Mouse (Mus musculus) heart, postnatal 25 days (tissue): Measurements from ENCODE around the gene Krt1. TPM values are rescaled to one million over a fixed set of nuclear protein-coding genes. Genes with fewer than 3 reads are reported as not detected.

Source experiments
- DNase-seq: peaks from one replicate; pipeline ENCODE4 v3.0.0; 2022; ENCODE audit warnings: low spot score
- intact Hi-C: fragments of 180-260 bp; cut with DNase I; formaldehyde crosslinking; loops from one replicate; pipeline ENCODE4 v1.15.1; 2025
- total RNA-seq, 2 experiments: library from RNA; stranded (reverse); gene quantifications; 2 replicates each; pipeline ENCODE4 v1.2.3; 2021

Gene Krt1
- total RNA-seq = not detected

DNA sequence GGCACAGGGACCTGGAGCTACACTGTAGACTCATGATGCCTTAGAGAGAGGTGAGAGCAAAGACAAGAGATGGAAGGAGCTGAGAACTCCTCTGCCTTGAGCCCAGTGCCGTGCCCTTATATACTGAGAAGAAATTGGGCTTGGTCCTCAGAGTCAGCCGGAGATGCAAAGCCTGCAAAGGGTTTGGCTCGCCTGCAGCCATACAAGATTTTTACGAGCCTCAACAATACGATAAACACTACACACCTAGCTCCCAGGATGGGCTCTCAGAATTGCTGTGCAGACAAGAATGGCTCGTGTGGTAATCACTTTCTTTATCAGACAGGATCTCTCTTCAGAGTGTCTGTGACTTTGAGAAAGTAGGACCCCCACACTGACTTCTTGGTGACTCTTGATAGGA is at the start of gene Krt1:
TSS of gene Krt1 (minus strand) at position 101 of the 400 bp plus-strand sequence.
- no peak for DNase-seq
- intact Hi-C loops = no loop called here

DNA sequence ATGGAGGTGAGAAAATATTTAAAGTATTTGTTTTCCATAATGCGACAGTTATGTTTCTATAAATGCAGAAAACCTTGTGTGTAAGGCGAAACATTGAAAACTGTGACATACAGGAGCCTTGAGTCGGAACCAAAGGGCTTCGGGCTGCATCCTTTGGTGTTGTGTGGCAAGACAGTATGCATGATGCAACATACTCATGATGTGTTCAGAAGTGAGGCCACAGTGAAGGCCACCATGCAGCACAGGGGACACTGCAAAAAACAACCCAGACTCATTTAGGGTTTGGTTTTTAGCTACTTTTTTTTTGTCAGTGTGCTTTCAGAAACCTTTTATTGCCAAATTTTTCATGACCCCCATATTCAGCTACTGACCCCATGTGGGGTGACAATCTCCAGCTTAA is 44.6 kb upstream of the Krt1 start:
- DNase-seq = no peak
- intact Hi-C loops = no loop called here

DNA sequence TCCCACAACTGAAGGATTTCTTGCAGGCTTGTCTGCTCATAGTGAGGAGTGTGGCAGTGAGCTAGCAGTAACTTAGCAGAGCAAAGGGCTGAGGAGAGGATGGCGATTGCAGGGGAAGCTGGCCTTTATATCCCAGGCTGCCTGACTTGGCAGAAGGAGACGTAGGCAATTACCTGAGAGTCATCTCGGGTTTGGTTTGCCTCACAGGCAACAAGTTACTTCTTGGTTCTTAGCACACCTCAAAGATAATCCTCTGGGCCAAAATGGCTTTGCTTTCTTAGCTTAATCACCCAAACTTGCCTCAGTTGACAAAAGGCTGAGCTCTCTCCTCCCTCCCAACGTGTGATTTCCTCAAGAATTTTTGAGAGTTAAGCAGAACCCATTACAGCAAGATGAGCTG is 42.2 kb upstream of the Krt1 start, which contains the start of gene Krt76:
TSS of gene Krt76 (minus strand) at position 101 of the 400 bp plus-strand sequence.
- intact Hi-C loops = no loop called here
- no peak for DNase-seq

DNA sequence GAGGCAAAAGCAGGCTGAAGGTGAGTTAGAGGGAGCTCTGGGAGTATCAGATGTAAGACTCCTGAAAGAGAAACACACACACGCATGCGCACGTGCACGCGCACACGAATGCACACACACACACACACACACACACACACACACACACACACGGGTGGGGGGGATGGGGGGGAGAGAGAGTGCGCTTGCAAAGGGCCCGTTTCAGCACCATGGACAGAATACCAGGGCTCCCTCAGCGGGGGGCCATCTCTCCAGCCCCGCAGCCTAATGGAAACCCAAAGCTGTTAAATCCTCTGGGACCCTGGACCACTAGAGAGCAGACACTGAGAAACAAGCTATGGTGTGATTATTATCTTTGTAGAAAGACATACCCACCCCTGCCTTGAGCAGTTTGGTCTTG is 29.2 kb upstream of the Krt1 start:
- DNase-seq = no peak
- intact Hi-C loops = no loop called here

DNA sequence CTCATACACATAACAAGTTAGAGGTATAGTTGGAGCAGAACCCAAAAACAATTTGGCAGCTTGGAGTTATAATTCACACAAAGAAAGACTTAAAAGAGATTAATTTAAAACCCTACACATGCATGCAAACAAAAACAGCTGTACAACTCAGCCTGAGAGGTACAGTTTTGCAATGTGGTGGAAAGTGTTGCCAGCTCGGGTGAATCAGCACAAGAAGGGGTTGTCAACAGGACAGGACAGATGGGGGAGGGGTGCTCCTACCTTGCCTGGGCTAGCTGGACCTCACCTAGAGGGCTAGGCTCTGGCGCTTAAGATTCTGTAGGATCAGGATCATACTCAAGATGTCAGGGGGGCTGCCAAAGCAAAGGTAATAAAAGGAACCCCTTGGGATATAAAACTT is 27.4 kb upstream of the Krt1 start:
- intact Hi-C loops = no loop called here
- DNase-seq = no peak

DNA sequence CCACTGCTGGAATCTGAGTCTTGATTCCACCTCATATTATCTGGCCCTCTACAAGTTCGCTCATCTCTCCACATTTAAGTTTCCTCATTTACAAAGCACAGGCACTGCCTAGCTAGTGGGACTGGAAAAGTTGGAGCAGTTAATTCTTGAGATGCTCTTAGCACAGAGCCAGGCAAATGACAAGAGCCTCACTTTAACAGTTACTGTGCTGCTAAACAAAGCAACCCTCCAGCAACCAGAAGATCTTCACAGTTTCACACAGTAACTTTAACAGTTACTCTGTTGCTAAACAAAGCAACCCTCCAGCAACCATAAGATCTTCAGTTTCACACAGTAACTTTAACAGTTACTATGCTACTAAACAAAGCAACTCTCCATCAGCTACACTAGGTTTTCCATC is 23.8 kb upstream of the Krt1 start:
- DNase-seq = no peak
- intact Hi-C loops = no loop called here

DNA sequence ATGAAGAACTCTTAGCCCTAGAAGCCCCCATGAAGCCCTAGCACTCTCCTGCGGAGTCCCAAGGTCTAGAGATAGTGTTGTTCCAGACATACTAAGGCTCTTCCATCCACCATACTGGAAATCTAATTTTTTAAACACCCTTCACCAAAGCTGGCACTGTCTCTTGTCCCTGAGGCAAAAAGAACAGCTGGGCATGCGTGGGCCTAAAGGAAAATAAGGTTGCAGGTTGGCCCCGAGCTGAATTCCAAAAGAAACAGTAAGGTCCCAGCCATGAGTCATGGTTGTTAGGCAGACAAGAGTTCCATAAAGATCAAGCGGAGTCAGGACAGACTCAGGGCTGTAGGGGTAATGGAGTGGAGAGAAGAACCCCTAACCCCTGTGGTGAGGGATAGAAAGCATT is 22.6 kb upstream of the Krt1 start:
- intact Hi-C loops = no loop called here
- no peak for DNase-seq

DNA sequence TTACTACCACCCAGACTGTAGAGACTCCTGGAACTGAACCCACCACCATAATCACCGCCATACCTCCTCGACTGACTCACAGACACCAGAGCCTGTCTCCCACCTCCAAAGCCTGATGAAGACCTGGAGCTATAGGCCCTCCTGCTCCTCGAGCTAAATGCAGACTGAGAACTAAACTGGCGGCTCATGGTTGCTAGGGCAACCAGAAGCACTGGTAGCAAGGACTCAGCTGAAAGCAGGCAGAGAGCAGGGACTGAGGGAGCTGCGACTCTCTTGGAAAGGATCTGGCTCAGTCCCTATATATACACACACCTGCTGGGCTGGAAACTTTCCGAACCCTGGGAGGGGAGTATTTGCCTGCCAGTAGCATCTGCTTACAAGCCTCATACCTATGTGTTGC is 18.8 kb upstream of the Krt1 start, which contains the start of gene Krt77:
TSS of gene Krt77 (minus strand) at position 275 of the 400 bp plus-strand sequence.
- intact Hi-C loops = loop anchor here (5.0 kb wide), 1 partner anchor 88 kb away; no protein-coding TSS in a partner anchor
- no peak for DNase-seq

DNA sequence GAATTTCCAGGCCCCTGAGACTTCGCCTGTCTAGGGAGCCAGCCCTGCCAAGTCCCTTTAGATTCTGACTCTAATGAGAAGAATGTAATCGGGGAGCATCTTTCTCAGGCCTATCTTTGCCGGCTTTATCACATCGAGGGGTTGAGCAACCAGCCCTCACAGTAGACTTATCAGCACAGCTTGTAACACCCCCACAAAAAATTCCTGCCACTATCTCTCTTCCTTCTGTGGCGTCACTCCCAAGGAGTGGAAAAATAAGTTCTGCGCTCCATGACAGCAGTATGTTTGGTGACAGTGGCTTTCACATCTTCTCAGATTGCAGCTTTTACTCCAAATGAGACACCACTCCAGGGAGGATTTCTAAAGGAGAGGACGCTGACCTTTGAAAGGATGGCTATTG is 16.2 kb upstream of the Krt1 start:
- intact Hi-C loops = loop anchor here (5.0 kb wide), 1 partner anchor 91 kb away; no protein-coding TSS in a partner anchor
- no peak for DNase-seq

DNA sequence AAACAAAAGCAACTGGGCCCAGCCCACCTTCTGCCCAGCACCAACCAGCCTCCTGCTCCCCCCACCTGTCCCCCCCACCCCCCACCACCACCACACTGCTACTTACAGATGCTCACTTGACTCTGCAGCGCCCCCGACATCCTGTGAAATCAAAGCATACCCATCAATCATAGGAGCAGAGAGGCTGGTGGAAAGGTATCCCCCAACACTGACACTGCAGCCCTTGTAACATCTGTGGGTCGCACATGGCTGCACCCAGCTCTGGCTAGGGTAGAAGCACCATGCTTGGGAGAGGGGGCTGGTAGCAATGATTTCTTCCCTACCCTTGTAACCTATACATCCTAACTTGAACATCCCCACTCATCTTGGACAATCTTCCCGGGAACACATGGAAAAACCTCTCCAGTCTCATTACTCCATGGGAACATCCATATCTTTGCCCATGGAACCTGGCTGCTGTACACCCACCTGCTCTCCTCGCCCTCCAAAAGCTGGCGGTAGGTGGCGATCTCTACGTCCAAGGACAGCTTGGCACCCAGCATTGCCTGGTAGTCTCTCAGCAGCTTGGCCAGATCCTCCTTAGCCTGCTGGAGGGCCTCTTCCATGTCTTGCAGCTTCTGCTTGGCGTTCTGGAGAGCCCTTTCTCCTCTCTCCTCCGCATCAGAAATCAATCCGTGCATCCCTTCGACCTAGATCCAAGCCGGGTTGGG is 10.0 kb upstream of the Krt1 start:
- no peak for DNase-seq
- intact Hi-C loops = no loop called here

DNA sequence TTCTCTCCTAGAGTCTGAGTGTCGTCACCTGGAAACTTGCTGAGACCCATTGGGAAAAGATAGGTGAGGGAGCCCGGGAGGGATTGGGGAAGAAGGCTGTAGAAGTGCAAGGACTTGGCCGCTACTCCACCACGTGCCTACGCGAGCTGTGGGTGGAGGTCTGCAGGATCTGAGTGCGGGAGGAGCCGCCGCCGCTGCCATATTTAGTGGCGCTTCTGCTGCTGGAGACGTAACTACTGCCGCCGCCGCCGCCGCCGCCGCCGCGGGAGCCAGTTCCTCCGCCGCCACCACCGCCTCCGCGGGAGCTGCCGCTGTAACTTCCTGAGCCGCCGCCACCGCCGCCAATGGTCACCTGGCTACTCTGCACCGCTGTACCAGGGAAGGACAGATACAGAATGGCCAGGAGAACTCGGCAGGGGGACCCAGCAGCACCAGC is 9.2 kb upstream of the Krt1 start:
- intact Hi-C loops = no loop called here
- no peak for DNase-seq

DNA sequence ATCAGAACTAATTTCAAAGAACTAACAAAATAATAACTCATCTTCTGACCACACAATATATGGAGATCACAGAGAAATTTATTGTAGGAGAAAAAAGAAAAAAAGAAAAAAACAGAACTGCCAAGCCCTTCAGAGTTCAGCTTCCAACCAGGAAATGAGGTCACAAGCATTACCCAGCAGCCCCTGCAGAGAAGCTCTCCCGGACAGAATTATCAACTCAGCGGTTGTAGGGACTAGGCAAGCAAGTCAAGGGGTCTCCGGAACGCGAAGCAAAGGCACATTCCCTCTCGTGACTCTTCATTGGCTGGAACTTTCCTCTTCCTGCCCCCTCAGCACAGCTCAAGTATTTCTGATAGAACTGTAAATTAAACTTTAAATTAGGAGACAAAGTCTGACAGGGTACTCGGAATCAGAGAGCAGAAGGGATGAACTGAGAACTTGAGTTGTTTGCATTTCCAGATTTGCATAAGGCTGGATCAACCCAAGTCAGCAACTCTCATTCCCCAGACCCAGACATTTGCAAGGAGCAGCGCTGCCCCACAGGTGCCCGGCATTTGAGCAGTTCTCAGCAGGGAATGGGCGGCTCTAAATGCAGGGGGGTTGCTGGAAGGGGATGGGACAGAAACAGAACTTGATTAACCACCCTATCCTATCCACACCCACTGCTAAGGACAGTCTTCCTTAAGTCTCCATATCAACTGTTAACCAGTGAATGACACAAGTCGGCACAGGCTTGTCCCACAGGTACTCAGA is 8.3 kb upstream of the Krt1 start:
- intact Hi-C loops = no loop called here
- DNase-seq = no peak

DNA sequence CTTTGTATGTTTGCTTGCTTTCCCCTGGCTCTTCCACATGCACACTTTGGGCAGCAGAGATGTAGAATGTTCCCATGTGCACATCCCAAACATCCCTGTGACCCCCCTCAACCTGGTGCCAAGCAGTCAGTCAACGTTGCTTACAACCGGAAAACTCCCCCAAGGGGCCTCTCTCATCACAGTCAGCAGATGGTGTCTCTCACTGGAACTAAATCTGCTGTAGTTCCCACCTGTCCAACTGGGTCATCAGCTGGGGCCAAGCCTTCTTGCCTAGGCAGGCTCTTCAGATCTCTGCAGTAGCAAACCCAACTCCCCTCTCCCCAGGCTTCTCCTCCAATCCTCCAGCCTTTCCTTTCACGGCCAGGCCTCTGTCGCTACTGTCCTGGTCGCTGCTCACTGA is 6.1 kb upstream of the Krt1 start:
- intact Hi-C loops = no loop called here
- DNase-seq = no peak

DNA sequence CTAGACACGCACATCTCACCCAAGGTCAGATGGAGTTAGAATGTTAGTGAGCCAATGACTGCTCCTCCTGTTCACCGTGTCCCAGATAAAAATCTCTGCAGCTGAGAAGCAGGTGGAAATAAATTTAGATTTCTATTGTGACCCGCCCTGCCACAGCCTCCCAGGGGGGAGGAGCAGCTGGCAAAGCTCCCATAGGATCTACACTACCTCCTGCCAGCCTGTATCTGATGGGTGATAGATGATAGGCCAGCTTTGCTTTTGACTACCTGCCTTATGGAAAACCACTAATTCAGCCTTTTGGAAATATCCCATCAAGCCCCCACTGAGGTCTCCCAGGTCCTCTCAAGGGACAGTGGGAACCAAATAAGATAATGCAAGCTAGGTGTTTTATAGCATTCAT is 5.1 kb upstream of the Krt1 start:
- intact Hi-C loops = no loop called here
- no peak for DNase-seq

DNA sequence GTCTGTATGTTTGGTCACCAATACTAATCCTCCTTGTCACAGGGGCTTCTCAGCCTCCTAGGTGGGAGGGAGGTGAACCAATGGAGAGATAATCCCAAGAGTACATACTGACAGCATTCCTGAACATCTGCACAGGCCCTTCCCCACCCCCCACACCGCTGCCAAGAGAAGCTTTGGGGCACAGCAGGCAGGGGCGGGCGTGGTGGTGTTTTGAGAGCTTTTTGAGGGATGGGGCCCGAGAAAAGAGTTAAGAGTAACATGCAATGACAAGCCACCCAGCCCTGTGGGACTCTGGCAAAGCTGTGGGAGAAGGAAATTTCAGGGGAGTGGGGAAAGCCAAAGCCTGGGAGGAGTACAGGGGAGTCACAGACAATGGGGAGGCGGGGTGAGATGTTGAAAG is 3.7 kb upstream of the Krt1 start:
- intact Hi-C loops = no loop called here
- no peak for DNase-seq

DNA sequence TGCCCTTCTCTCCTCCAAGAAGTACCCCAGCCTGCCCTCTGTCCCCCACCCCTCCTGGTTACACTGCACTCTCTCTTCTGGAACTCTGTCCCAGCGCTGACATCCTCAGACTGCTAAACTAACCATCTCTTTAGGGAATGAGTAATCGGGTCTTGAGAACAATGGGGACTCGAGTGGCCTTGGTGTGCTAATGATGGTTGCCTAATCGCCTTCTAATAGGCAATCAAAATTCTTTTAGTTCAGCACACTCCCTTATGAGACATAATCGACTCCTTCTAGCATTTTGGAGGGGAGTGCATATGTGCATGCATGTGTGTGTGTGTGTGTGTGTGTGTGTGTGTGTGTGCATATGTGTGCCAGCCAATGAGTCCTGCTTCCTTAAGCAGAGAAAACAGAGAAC is 2.0 kb upstream of the Krt1 start:
- no peak for DNase-seq

DNA sequence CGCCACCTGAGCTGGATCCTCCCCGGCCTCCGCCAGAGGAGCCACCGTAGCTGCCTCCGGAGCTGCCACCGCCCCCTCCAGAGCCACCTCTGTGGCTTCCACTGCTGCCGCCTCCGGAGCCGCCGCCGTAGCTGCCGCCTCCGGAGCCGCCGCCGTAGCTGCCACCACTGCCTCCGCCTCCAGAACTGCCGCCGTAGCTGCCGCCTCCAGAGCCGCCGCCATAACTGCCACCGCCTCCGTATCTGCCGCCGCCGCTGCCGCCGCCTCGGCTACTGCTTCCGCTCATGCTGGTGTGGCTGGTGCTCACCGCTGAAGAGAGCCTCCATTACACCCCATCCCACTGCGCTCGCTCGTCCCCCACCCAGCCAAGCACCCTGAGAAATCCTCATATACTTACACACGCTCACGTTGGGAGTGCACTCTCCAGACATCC is 4.6 kb downstream of the Krt1 start:
- intact Hi-C loops = no loop called here
- no peak for DNase-seq

More for the DNA sequence above, 2.0 kb upstream of the Krt1 start:
- intact Hi-C loops = no loop called here

DNA sequence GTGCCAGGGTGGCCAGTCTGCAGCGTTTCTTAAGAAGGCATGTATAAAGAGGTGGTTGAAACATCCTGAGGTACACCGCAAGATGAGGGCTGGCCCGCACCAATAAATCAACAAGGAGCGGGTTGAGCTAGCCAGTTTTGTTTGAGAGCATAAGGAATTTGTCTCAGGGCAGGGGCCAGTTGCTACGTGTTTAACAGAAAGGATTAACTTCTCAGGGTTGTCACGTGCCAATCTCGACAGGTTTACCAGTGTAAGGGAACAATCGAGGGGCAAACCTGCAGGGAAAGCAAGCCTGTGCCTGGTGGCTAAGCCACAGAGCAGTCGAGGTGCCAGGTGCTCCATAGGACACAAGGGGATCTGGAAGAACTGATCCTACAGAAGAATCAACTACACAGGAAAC is 7.4 kb downstream of the Krt1 start:
- DNase-seq = no peak
- intact Hi-C loops = no loop called here

DNA sequence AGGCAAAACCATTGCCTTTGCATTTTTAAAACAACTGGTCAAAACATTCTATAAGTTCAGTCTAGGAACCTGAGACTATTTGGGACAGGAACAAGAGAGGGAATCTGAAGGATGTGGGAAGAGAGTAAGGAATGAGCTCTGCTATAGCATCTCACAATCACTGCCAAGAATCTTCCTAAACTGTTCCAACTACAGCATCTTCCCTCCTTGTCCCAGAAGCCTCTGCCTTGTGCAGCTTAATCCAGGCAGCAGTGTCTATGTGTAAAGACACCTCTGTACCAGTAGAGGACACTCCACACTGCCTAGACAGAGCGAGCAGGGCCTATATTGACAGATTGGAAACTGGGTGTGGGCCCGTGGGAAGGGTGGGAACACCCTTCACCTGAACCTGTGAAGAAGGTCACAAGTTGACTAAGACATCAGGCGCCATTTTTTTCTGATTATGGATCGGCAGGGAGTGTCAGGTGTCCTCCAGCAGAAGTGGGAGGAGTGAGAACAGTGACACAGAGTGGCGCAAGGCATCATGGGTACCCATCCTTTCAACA is 15.7 kb downstream of the Krt1 start:
- no peak for DNase-seq
- intact Hi-C loops = no loop called here

DNA sequence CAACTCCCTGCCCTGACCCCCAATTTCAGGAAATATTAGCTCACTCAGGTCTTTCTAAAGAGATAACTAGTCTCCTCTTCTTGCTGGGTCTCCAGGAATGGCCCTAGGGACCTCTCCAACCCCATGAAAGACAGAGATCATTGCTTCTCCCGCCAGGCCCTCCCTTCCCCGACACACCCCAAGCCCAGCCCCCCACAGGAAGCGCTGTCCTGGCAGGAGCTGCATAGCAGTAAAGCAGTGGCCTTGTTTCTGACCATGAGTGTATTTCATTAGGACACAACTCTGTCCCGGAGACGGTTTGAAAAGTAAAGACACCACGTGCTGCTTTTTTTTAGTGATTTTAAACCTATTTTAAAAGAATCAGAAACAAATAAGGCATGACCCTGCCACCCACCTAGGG is 17.5 kb downstream of the Krt1 start:
- intact Hi-C loops = no loop called here
- DNase-seq = no peak

DNA sequence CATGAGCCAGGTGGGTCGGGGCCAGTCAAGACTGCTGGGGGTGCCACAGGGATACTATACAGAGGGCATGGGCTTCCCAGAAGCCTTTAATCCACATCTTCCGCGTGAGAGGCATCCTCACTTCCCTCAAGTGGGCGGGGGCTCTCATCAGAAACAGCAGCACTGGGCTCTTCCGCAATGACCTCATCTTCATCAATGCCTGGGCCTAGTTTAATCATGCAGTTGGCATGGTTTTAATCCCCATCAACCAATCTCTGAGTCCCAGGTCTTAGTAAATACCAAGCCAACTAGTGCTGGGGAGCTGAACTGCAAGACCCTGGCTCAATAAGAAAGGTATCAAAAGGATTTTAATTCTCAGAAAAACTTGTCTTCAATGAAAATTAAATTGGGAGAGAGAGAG is 21.2 kb downstream of the Krt1 start:
- no peak for DNase-seq
- intact Hi-C loops = no loop called here
